Mouse (Mus musculus) macrophage (primary cell): Measurements from ENCODE around the gene Ang6. TPM values are rescaled to one million over a fixed set of nuclear protein-coding genes. Genes with fewer than 3 reads are reported as not detected.
A peak's percentile ranks its signal among the peaks of the same experiment; 100 is the strongest.
"Not testable (repeated sequence)": the region's sequence is repeated elsewhere in the genome, so short reads cannot be mapped to it uniquely, and the experiment has no call there.

Experiments
- H3K27ac ChIP-seq: fragments of 350-480 bp; formaldehyde crosslinking; 2 replicates; pipeline ENCODE4 v1.9.0; 2021
- H3K36me3 ChIP-seq: fragments of 350-480 bp; formaldehyde crosslinking; 2 replicates; pipeline ENCODE4 v1.9.0; 2021; ENCODE audit errors: inconsistent target
- H3K4me3 ChIP-seq: fragments of 350-480 bp; formaldehyde crosslinking; 2 replicates; pipeline ENCODE4 v1.9.0; 2021; ENCODE audit errors: inconsistent target
- H3K79me2 ChIP-seq: fragments of 350-480 bp; formaldehyde crosslinking; 2 replicates; pipeline ENCODE4 v1.9.0; 2021; ENCODE audit errors: inconsistent target
- WGBS: methylation state at CpG from one replicate; pipeline ENCODE4 v1.1.7; 2026; ENCODE audit warnings: inconsistent platforms; ENCODE audit not compliant: missing documents; 5-methylcytosine and 5-hydroxymethylcytosine counted together
- polyA plus RNA-seq: library from polyadenylated mRNA; stranded (reverse); fragments of 250-400 nt; gene quantifications from 3 replicates; pipeline ENCODE4 v1.2.4, GENCODE M21; 2018; ENCODE audit warnings: inconsistent platforms
- total RNA-seq, 78 experiments: library from RNA; depleted of rRNA; stranded (reverse); fragments of 250-400 nt; gene quantifications; 1 replicate in 9 of 78; 2 replicates in 24 of 78; 3 replicates in 43 of 78; 4 replicates in 2 of 78; pipeline ENCODE4 v1.2.4; 2018; ENCODE audit warnings: inconsistent platforms in 56 of 78

Ang6 gene
- not detected for total RNA-seq (2018; cell fraction: chromatin; rRNA removed)
- total RNA-seq (2018; cell fraction: cytosol; rRNA removed) = not detected
- total RNA-seq (2018; cell fraction: nucleus; rRNA removed) = not detected
- not detected in 3 replicates for polyA plus RNA-seq

GRCm38 (mm10) chr14:44002169-44002568 is at the start of gene Ang6:
Gene Ang6 (minus strand): TSS chr14:44002269.
- WGBS = 92% methylated on average over 1 of the region's 1 CpGs
- H3K4me3 ChIP-seq = no peak within 1 kb of the TSS
- H3K27ac ChIP-seq = no peak within 1 kb of the TSS
- no peaks in the 10 kb centered on the region for H3K36me3 ChIP-seq
- no peaks in the 10 kb centered on the region for H3K79me2 ChIP-seq

GRCm38 (mm10) chr14:44046567-44046966 is 44.5 kb upstream of the Ang6 start:
- not testable (repeated sequence) for H3K79me2 ChIP-seq, H3K36me3 ChIP-seq, H3K4me3 ChIP-seq, H3K27ac ChIP-seq
- WGBS = 45% methylated on average over 2 of the region's 2 CpGs

- H3K4me3 ChIP-seq, H3K27ac ChIP-seq, H3K79me2 ChIP-seq, H3K36me3 ChIP-seq: not testable (repeated sequence)
- WGBS = no CpG with 5 or more reads among the region's 3 CpGs
Observed at GRCm38 (mm10) chr14:44031828-44032227, 29.8 kb upstream of the Ang6 start.

- H3K79me2 ChIP-seq, H3K27ac ChIP-seq, H3K36me3 ChIP-seq, H3K4me3 ChIP-seq: not testable (repeated sequence)
- no CpG with 5 or more reads among the region's 2 CpGs for WGBS
Observed at GRCm38 (mm10) chr14:44009686-44010085, 7.6 kb upstream of the Ang6 start.

- H3K27ac ChIP-seq, H3K36me3 ChIP-seq, H3K79me2 ChIP-seq, H3K4me3 ChIP-seq: not testable (repeated sequence)
- WGBS = no CpG with 5 or more reads among the region's 1 CpGs
Observed at GRCm38 (mm10) chr14:44008021-44008420, 6.0 kb upstream of the Ang6 start.

GRCm38 (mm10) chr14:44001600-44001999 is 469 bp downstream of the Ang6 start:
- H3K4me3 ChIP-seq = no peak overlapping the region
- H3K27ac ChIP-seq = no peak overlapping the region
- no peaks in the 10 kb centered on the region for H3K79me2 ChIP-seq
- WGBS = 94% methylated on average over 3 of the region's 3 CpGs
- H3K36me3 ChIP-seq = no peaks in the 10 kb centered on the region

GRCm38 (mm10) chr14:43998455-43999000 is 3.5 kb downstream of the Ang6 start:
- H3K79me2 ChIP-seq, H3K4me3 ChIP-seq, H3K36me3 ChIP-seq: not testable (repeated sequence)
- WGBS = 38% methylated on average over 2 of the region's 2 CpGs
- H3K27ac ChIP-seq = peak overlapping the region; percentile 12; the same call in 1 of the 2 replicates

- H3K4me3 ChIP-seq, H3K27ac ChIP-seq, H3K36me3 ChIP-seq, H3K79me2 ChIP-seq: not testable (repeated sequence)
- WGBS = 25% methylated on average over 5 of the region's 5 CpGs
Observed at GRCm38 (mm10) chr14:43987404-43987803, 14.7 kb downstream of the Ang6 start.

- H3K79me2 ChIP-seq = no peaks in the 10 kb centered on the region
- H3K27ac ChIP-seq = no peak overlapping the region
- H3K36me3 ChIP-seq = no peaks in the 10 kb centered on the region
- 100% methylated on average over 2 of the region's 2 CpGs for WGBS
- H3K4me3 ChIP-seq = no peak overlapping the region
Observed at GRCm38 (mm10) chr14:43986147-43986546, 15.9 kb downstream of the Ang6 start.

GRCm38 (mm10) chr14:43983897-43984296 is 18.2 kb downstream of the Ang6 start:
- no peak overlapping the region for H3K27ac ChIP-seq
- H3K79me2 ChIP-seq = no peaks in the 10 kb centered on the region
- 0% methylated on average over 3 of the region's 4 CpGs for WGBS
- H3K36me3 ChIP-seq = no peaks in the 10 kb centered on the region
- H3K4me3 ChIP-seq = no peak overlapping the region

- WGBS = 40% methylated on average over 4 of the region's 4 CpGs
- Histone ChIP-seq H3K79me2 (no peaks in the 10 kb centered on the region), H3K36me3 (no peaks in the 10 kb centered on the region)
Observed at GRCm38 (mm10) chr14:43983454-43983853, 18.6 kb downstream of the Ang6 start.

GRCm38 (mm10) chr14:43956769-43957168 is 45.3 kb downstream of the Ang6 start, which contains the start of gene Ang5:
Gene Ang5 (plus strand): TSS chr14:43957069.
- not testable (repeated sequence) for H3K36me3 ChIP-seq, H3K27ac ChIP-seq
- no CpG with 5 or more reads among the region's 2 CpGs for WGBS

More at GRCm38 (mm10) chr14:43983454-43983853, 18.6 kb downstream of the Ang6 start:
- no peak overlapping the region for H3K27ac ChIP-seq
- H3K4me3 ChIP-seq = no peak overlapping the region

GRCm38 (mm10) chr14:43955074-43955473 is 47.0 kb downstream of the Ang6 start:
- no CpG with 5 or more reads among the region's 1 CpGs for WGBS
- H3K79me2 ChIP-seq, H3K36me3 ChIP-seq, H3K27ac ChIP-seq, H3K4me3 ChIP-seq: not testable (repeated sequence)

More at GRCm38 (mm10) chr14:43956769-43957168, 45.3 kb downstream of the Ang6 start, which contains the start of gene Ang5:
- not testable (repeated sequence) for H3K79me2 ChIP-seq, H3K4me3 ChIP-seq

GRCm38 (mm10) chr14:43953382-43953781 is 48.7 kb downstream of the Ang6 start:
- not testable (repeated sequence) for H3K27ac ChIP-seq, H3K79me2 ChIP-seq, H3K4me3 ChIP-seq, H3K36me3 ChIP-seq
- no CpG with 5 or more reads among the region's 2 CpGs for WGBS
